Mouse (Mus musculus) gastrocnemius, adult 2 months (tissue): Measurements from ENCODE around the gene D930048N14Rik. TPM values are rescaled to one million over a fixed set of nuclear protein-coding genes. Genes with fewer than 3 reads are reported as not detected.
A peak's percentile ranks its signal among the peaks of the same experiment; 100 is the strongest.

Experiments used
- DNase-seq: peaks from one replicate; pipeline ENCODE4 v3.0.0; 2022
- H3K27ac ChIP-seq: fragments of 200-600 bp; 2 replicates; pipeline ENCODE4 v1.8.1; 2022; ENCODE audit warnings: mild to moderate bottlenecking
- H3K4me3 ChIP-seq: fragments of 200-600 bp; 2 replicates; pipeline ENCODE4 v1.8.1; 2022; ENCODE audit warnings: mild to moderate bottlenecking, moderate library complexity
- CTCF ChIP-seq: fragments of 200-600 bp; IDR thresholded peaks from 2 replicates; pipeline ENCODE4 v1.8.1; 2022; ENCODE audit warnings: antibody characterized with exemption, mild to moderate bottlenecking, moderate library complexity
- intact Hi-C: fragments of 180-260 bp; cut with DNase I; formaldehyde crosslinking; loops from one replicate; pipeline ENCODE4 v1.15.1; 2025
- total RNA-seq, 2 experiments: library from RNA; stranded (reverse); gene quantifications; 2 replicates each; pipeline ENCODE4 v1.2.3; 2021

D930048N14Rik gene
- total RNA-seq, 2 experiments from 2014 or later: 0.20 to 0.31 TPM

DNA sequence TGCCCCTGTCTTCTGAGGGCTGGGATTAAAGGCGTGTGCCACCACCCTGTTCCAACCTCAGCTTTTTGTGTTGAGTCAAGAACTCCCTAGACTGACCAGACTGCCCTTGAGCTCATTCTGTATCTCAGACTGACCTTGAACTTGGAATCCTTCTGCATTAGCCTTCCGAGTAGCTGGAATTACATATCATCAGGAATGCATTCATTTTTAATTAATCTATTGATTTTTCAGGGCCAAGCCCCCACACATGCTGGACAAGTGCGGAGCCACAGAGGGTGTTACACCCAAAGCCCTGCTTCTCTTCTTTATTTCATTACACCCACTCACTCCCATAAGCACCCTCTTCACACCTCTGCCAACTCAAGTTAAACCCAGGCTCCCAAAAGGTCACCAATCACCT, 17.0 kb upstream of the D930048N14Rik start:
- no peak for DNase-seq
- intact Hi-C loops: loop anchor here (2.0 kb wide), 1 partner anchor 13 kb away; no protein-coding TSS in a partner anchor
- no peak for TF ChIP-seq CTCF
- Histone ChIP-seq H3K4me3 (no peak overlapping the region), H3K27ac (no peak overlapping the region)

GRCm38 (mm10) chr11:51635127-51635524, 15.6 kb upstream of the D930048N14Rik start:
- no peak for DNase-seq
- intact Hi-C loops: loop anchor here (2.0 to 5.0 kb wide), 2 partner anchors 14 to 47 kb away; no protein-coding TSS in a partner anchor
- TF ChIP-seq CTCF: no peak
- Histone ChIP-seq H3K4me3 (peak overlapping the region; percentile 96), H3K27ac (peak overlapping the region; percentile 96)

GRCm38 (mm10) chr11:51635525-51636322, 15.0 kb upstream of the D930048N14Rik start, which contains the start of gene Rmnd5b:
Gene Rmnd5b (minus strand): TSS chr11:51635896.
- TF ChIP-seq CTCF: peak; percentile 17; the same call in 1 of the 2 replicates
- Histone ChIP-seq H3K4me3 (peak within 1 kb of the TSS; percentile 96), H3K27ac (peak within 1 kb of the TSS; percentile 96)
- intact Hi-C loops: loop anchor here (2.0 to 5.0 kb wide), 2 partner anchors 15 to 47 kb away; no protein-coding TSS in a partner anchor
- DNase-seq: peak; percentile 93

DNA sequence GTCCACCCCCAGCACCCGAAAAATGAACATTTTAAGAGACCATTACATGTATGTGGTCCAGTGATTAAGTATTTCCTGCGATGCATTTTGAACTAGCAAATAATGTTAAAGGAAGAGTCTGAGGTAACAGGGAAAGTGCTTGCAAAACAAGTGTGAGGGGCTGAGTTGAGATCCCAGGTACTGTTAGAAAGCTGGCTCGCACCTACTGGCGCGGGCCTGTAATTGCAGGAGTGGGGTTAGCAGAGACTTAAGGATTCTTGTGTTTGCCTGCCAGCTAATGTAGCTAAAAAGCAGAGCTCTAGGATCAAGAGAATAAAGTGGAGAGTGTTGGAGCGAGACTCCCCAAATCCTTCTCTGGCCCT, 14.4 kb upstream of the D930048N14Rik start:
- intact Hi-C loops: loop anchor here (5.0 kb wide), 1 partner anchor 46 kb away; no protein-coding TSS in a partner anchor
- Histone ChIP-seq H3K4me3 (peak overlapping the region; percentile 96), H3K27ac (peak overlapping the region; percentile 96)
- peak; percentile 75 for TF ChIP-seq CTCF
- peak; percentile 67 for DNase-seq

- Histone ChIP-seq H3K27ac (peak overlapping the region; percentile 74), H3K4me3 (peak overlapping the region; percentile 44)
- no peak for TF ChIP-seq CTCF
- DNase-seq: no peak
- intact Hi-C loops: loop anchor here (5.0 kb wide), 1 partner anchor 44 kb away; no protein-coding TSS in a partner anchor
These were observed 12.8 kb upstream of the D930048N14Rik start for GRCm38 (mm10) chr11:51637971-51638414.

DNA sequence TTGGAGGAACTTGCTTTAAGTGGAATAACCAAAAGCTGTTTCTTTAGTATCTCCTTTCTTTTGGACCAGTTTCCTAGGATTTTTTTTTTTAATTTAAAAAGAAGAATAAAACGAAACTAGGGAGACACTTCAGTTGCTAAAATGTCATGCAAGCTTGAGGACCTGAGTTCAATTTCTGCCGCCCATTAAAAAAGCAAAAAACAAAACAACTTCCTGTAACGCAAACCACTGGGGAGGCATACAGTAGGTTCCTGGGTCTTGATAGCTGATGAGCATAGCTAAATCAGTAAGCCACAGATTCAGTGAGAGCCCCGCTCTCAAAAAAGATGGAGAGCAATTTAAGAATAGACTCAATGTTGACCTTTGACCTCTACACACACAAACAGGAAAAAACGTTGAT, 12.3 kb upstream of the D930048N14Rik start:
- peak overlapping the region; percentile 44 for H3K4me3 ChIP-seq
- peak overlapping the region; percentile 74 for H3K27ac ChIP-seq
- TF ChIP-seq CTCF: no peak
- intact Hi-C loops: loop anchor here (5.0 kb wide), 1 partner anchor 44 kb away; no protein-coding TSS in a partner anchor
- no peak for DNase-seq

- intact Hi-C loops: no loop called here
- DNase-seq: no peak
- TF ChIP-seq CTCF: no peak
- Histone ChIP-seq H3K27ac (no peak overlapping the region), H3K4me3 (no peak overlapping the region)
These were observed 10.0 kb upstream of the D930048N14Rik start for GRCm38 (mm10) chr11:51640748-51641147.

DNA sequence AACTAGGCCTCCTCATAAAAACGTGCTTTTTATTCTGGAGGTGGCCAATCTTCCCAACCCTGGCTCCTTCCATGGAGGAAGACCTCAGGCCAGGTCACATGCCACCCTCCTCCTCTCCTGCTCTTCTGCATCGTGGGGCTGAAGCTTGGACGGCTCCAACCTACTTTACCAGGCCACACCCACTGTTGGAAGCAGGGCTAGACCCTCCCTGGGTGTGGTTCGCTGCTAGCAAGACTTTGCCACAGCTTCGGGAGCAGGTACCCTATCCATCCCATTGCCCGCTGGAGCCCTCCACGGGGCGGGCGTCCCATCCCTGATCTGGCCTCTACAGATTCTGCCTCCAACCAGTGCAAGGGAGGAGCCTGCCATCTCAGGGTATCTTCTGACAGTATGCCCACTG, 7.6 kb upstream of the D930048N14Rik start:
- H3K4me3 ChIP-seq: peak overlapping the region; percentile 64
- peak; percentile 20 for DNase-seq
- no peak for TF ChIP-seq CTCF
- H3K27ac ChIP-seq: peak overlapping the region; percentile 72
- intact Hi-C loops: no loop called here

GRCm38 (mm10) chr11:51643761-51644160, 7.0 kb upstream of the D930048N14Rik start:
- Histone ChIP-seq H3K4me3 (peak overlapping the region; percentile 64), H3K27ac (peak overlapping the region; percentile 72)
- intact Hi-C loops: no loop called here
- peak; percentile 79 for DNase-seq
- TF ChIP-seq CTCF: no peak

DNA sequence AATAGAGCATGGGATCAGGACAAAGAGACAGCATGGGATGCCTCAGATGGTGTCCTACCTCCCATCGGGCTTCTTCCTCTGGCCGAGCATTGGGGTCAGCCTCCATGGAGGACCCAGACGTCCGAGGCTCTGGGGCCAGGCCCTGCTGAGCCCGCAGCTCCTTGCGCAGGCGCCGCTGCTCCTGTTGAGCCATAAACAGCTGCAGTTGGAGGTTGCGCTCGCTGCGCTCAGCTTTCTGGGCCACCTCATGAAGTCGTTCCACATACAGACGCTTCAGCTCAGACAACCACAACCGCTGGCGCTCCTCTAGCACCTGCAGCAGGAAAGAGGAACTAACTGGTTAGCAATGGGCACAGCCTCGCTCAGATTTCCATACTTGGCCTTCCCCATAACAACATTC, 6.5 kb upstream of the D930048N14Rik start:
- Histone ChIP-seq H3K27ac (peak overlapping the region; percentile 72), H3K4me3 (peak overlapping the region; percentile 64)
- DNase-seq: peak; percentile 31
- intact Hi-C loops: no loop called here
- no peak for TF ChIP-seq CTCF

DNA sequence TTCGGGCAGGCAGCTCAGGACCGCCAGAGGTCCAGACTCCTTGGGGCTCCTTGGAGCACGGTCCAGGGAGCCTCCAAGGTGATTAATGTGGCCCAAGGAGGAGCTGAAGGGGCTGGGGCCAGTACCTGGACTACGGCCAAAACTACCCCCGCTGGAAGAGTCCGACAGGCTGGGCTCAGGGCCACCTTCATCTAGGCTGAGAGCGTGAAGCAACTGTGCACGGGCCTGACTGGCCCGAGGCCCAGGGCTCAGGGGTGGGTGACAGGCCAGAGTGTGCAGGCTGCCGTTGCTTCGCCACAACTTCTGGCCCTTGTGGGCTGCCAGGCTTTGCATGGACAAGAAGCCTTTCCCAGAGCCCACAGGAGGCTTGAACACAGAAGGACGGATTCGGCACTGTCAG, 5.5 kb upstream of the D930048N14Rik start:
- DNase-seq: peak; percentile 24
- peak overlapping the region; percentile 86; the same call in 1 of the 2 replicates for H3K27ac ChIP-seq
- intact Hi-C loops: no loop called here
- peak overlapping the region; percentile 73 for H3K4me3 ChIP-seq
- no peak for TF ChIP-seq CTCF

- TF ChIP-seq CTCF: no peak
- H3K4me3 ChIP-seq: peak overlapping the region; percentile 73
- intact Hi-C loops: no loop called here
- H3K27ac ChIP-seq: peak overlapping the region; percentile 86
- no peak for DNase-seq
These were observed 4.5 kb upstream of the D930048N14Rik start for GRCm38 (mm10) chr11:51646245-51646644.
